Mouse (Mus musculus): ENCODE measurements at regions not wholly inside any gene's neighbourhood (a gene's known extent, or its start where the extent isn't known, plus 50 kb on each side); places are given as distances from the start of the nearest gene placed in this dataset.

GRCm38 (mm10) chr1:92250594-92251463, 55.3 kb upstream of the Hdac4 start:
- Histone ChIP-seq H3K4me3 (ENCODE audit: low read length) (no peak overlapping the region), H3K36me3 (ENCODE audit: control insufficient read depth, insufficient read depth) (no peaks in the 10 kb centered on the region), H3K9ac (ENCODE audit: low read length) (no peak overlapping the region), H3K4me1 (ENCODE audit: control insufficient read depth, insufficient read depth, low read length) (no peaks in the 10 kb centered on the region), H3K27ac (ENCODE audit: low read length) (no peak overlapping the region), H3K9me3 (replicated peaks; ENCODE audit: control insufficient read depth, low read length) (no peaks in the 10 kb centered on the region), H3K27me3 (ENCODE audit: control insufficient read depth, insufficient read depth, low read length) (no peaks in the 10 kb centered on the region), H3K4me2 (ENCODE audit: low read depth, low read length) (no peak overlapping the region)
- WGBS = 81% methylated on average over 10 of the region's 10 CpGs
- no peak for ATAC-seq (replicated peaks; ENCODE audit: extremely low read depth, insufficient read depth, low FRiP score)

All from heart, embryonic 16.5 days (tissue).